Mouse (Mus musculus) urinary bladder, postnatal 14 days (tissue): ENCODE data around the gene Rfx2.

Experiments used
- DNase-seq: peaks from one replicate; pipeline ENCODE4 v3.0.0; 2021; ENCODE audit warnings: low spot score

The Rfx2 gene

GRCm38 (mm10) chr17:56753452-56753851 lies 77.4 kb downstream of the Rfx2 start:
- no peak for DNase-seq

- peak; percentile 46 for DNase-seq
Observed at GRCm38 (mm10) chr17:56751404-56752072, 79.3 kb downstream of the Rfx2 start.

- no peak for DNase-seq
Observed at GRCm38 (mm10) chr17:56744173-56744572, 86.6 kb downstream of the Rfx2 start.

- DNase-seq = no peak
Observed at GRCm38 (mm10) chr17:56740788-56741160, 90.0 kb downstream of the Rfx2 start.

- no peak for DNase-seq
Observed at GRCm38 (mm10) chr17:56740118-56740787, 90.6 kb downstream of the Rfx2 start.

- no peak for DNase-seq
Observed at GRCm38 (mm10) chr17:56738221-56738620, 92.6 kb downstream of the Rfx2 start.

GRCm38 (mm10) chr17:56736534-56736933 lies 94.3 kb downstream of the Rfx2 start:
- DNase-seq = no peak

GRCm38 (mm10) chr17:56729656-56730055 lies 101.2 kb downstream of the Rfx2 start:
- no peak for DNase-seq

GRCm38 (mm10) chr17:56729151-56729550 lies 101.7 kb downstream of the Rfx2 start:
- no peak for DNase-seq

- DNase-seq = peak; percentile 61
Observed at GRCm38 (mm10) chr17:56728117-56728516, 102.7 kb downstream of the Rfx2 start.

- DNase-seq = no peak
Observed at GRCm38 (mm10) chr17:56727659-56728058, 103.2 kb downstream of the Rfx2 start.

GRCm38 (mm10) chr17:56727029-56727649 lies 103.7 kb downstream of the Rfx2 start:
- DNase-seq = no peak
